Mouse (Mus musculus): ENCODE data around the gene Gmnn.

Gene Gmnn

DNA sequence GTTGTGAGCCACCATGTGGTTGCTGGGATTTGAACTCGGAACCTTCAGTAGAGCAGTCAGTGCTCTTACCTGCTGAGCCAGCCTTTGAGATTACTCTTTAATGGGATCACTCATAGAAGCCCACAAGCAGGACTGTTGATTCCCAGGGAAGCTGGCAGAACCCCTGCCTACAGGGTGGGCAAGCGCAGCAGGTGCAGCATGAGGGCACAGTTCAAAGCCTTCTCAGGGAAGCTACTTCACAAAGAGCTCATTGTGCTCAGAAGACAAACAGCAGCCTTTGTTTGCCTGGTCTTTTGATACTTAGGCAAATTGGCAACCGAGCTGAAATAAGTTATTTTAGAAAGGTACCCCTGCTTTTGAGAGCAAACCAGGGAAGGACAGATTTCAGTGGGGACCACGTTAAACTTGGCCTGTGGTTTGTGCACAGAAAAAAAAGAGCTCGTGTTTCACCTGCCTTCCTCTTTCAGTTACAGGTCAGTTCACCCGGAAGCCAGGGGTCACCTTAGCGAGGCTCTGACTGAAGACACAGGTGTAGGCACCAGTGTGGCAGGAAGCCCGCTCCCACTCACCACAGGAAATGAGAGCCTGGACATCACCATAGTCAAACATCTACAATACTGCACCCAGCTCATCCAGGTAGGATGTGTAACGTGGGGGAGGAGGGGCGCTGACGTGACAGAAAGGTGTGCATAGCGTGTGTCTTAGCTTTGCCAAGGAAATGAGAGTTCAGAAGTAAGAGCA lies 51.9 kb downstream of the Gmnn start:
- DNase-seq (ENCODE audit: low spot score in 2 of 2) = peak in 1 of 2 experiments; percentile 47

DNA sequence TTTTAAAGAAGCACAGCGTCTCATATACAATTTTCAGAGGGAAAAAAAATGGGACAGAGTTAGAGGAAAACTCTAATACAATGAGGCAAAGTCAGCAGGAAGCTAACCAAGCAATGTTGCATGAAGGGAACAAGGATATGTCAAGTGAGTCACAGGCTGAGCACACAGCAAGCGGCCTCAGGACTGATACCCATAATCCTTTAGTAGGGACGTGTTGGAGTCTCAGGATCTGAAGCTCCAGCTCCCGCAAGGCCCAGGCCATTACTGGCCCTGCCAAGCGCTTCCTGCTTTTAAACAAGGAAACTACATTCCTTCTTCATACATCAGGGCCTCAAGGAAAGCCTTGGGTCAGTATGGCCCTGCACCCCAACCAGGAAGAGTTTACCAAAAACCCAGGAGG lies 59.6 kb downstream of the Gmnn start:
- DNase-seq (ENCODE audit: low spot score in 2 of 2) = no peak

All from thymus, postnatal 10 days (tissue).